Mouse (Mus musculus) MEL (cell line): Measurements from ENCODE around the gene U2af2.
"Not testable (repeated sequence)": the region's sequence is repeated elsewhere in the genome, so short reads cannot be mapped to it uniquely, and the experiment has no call there.

Experiments
- CHD1 ChIP-seq: IDR thresholded peaks from 2 replicates; pipeline ENCODE4 v1.6.1; 2012; ENCODE audit warnings: low read depth, mild to moderate bottlenecking, inconsistent platforms, low read length, improper control_type of control experiment
- CTCF ChIP-seq, 3 experiments: IDR thresholded peaks in 2 of 3; conservative IDR thresholded peaks in 1 of 3; 2 replicates each; pipeline ENCODE4 v1.5.1; 2011 to 2012; ENCODE audit warnings: low read length in 3 of 3, low read depth in 2 of 3, mild to moderate bottlenecking in 2 of 3, improper control_type of control experiment in 1 of 3, inconsistent platforms in 1 of 3, mixed read lengths in 1 of 3, moderate library complexity in 1 of 3; ENCODE audit not compliant: control insufficient read depth in 1 of 3, insufficient read depth in 1 of 3, poor library complexity in 1 of 3, severe bottlenecking in 1 of 3
- EP300 ChIP-seq, 2 experiments: IDR thresholded peaks; 2 replicates each; pipeline ENCODE4 v1.6.1; 2011; ENCODE audit warnings: improper control_type of control experiment in 2 of 2, low read length in 2 of 2, low read depth in 1 of 2, mild to moderate bottlenecking in 1 of 2
- GATA1 ChIP-seq: IDR thresholded peaks from 2 replicates; pipeline ENCODE4 v1.6.1; 2011; ENCODE audit warnings: low read depth, low read length, improper control_type of control experiment
- MAX ChIP-seq: IDR thresholded peaks from 2 replicates; pipeline ENCODE4 v1.6.1; 2011; ENCODE audit warnings: low read length, improper control_type of control experiment
- POLR2A ChIP-seq, 2 experiments: IDR thresholded peaks; 2 replicates each; pipeline ENCODE4 v1.6.1; 2011 to 2012; ENCODE audit warnings: low read length in 2 of 2, mild to moderate bottlenecking in 2 of 2, control low read depth in 1 of 2, improper control_type of control experiment in 1 of 2, low read depth in 1 of 2, moderate library complexity in 1 of 2; ENCODE audit not compliant: control insufficient read depth in 1 of 2, insufficient read depth in 1 of 2, poor library complexity in 1 of 2
- POLR2AphosphoS2 ChIP-seq: IDR thresholded peaks from 2 replicates; pipeline ENCODE4 v1.6.1; 2011; ENCODE audit warnings: low read length, improper control_type of control experiment
- RAD21 ChIP-seq: IDR thresholded peaks from 2 replicates; pipeline ENCODE4 v1.6.1; 2011; ENCODE audit warnings: mild to moderate bottlenecking, low read depth, low read length, improper control_type of control experiment
- SMC3 ChIP-seq: IDR thresholded peaks from 2 replicates; pipeline ENCODE4 v1.6.1; 2011; ENCODE audit warnings: low read depth, low read length, improper control_type of control experiment
- USF1 ChIP-seq: IDR thresholded peaks from 2 replicates; pipeline ENCODE4 v1.6.1; 2014; ENCODE audit warnings: low read depth, mild to moderate bottlenecking, inconsistent platforms, low read length, improper control_type of control experiment, moderate library complexity

GRCm38 (mm10) chr7:5079365-5080009, 17.5 kb downstream of the U2af2 start:
- not testable (repeated sequence) for TF ChIP-seq CHD1; CTCF (IDR thresholded peaks at IDR 0.05 in 2 of 3, conservative IDR thresholded peaks at IDR 0.05 in 1 of 3; ENCODE audit: control insufficient read depth in 1 of 3, insufficient read depth in 1 of 3, low read depth in 2 of 3, low read length in 3 of 3, poor library complexity in 1 of 3, severe bottlenecking in 1 of 3); SMC3; POLR2A (IDR thresholded peaks at IDR 0.05; ENCODE audit: control insufficient read depth in 1 of 2, insufficient read depth in 1 of 2, low read depth in 1 of 2, low read length in 2 of 2, poor library complexity in 1 of 2); RAD21; USF1; GATA1; MAX; POLR2AphosphoS2; EP300 (IDR thresholded peaks at IDR 0.05; ENCODE audit: low read depth in 1 of 2, low read length in 2 of 2)
